Mouse (Mus musculus) liver, adult 2 months (tissue): ENCODE data around the gene Rims4. TPM values are rescaled to one million over a fixed set of nuclear protein-coding genes. Genes with fewer than 3 reads are reported as not detected.
A peak's percentile ranks its signal among the peaks of the same experiment; 100 is the strongest.

ENCODE experiments used
- DNase-seq: peaks from one replicate; pipeline ENCODE4 v3.0.0-alpha.2; 2011; ENCODE audit warnings: low read depth, low spot score; ENCODE audit errors: extremely low read depth
- H3K27ac ChIP-seq: fragments of 200-500 bp; replicated peaks from 2 replicates; pipeline ENCODE4 v1.5.1; 2012; ENCODE audit warnings: low read depth, mild to moderate bottlenecking, control low read depth, inconsistent platforms, low read length; ENCODE audit not compliant: insufficient read depth
- H3K27me3 ChIP-seq: fragments of 200-500 bp; 2 replicates; pipeline ENCODE4 v1.6.1; 2012; ENCODE audit warnings: mild to moderate bottlenecking, moderate library complexity, low read length, inconsistent platforms; ENCODE audit not compliant: control insufficient read depth, insufficient read depth
- H3K36me3 ChIP-seq: fragments of 200-500 bp; 2 replicates; pipeline ENCODE4 v1.6.1; 2012; ENCODE audit warnings: low read length, inconsistent platforms; ENCODE audit not compliant: control insufficient read depth, insufficient read depth
- H3K4me1 ChIP-seq: fragments of 200-500 bp; 2 replicates; pipeline ENCODE4 v1.6.1; 2011; ENCODE audit warnings: low read length; ENCODE audit not compliant: control insufficient read depth, insufficient read depth
- H3K4me3 ChIP-seq: fragments of 200-500 bp; 2 replicates; pipeline ENCODE4 v1.5.1; 2011; ENCODE audit warnings: low read depth, mild to moderate bottlenecking, control low read depth, low read length, moderate library complexity; ENCODE audit not compliant: insufficient read depth
- H3K79me2 ChIP-seq: fragments of 200-500 bp; 2 replicates; pipeline ENCODE4 v1.6.1; 2012; ENCODE audit warnings: inconsistent platforms, mild to moderate bottlenecking, low read length, moderate library complexity; ENCODE audit not compliant: control insufficient read depth, insufficient read depth
- H3K9ac ChIP-seq: fragments of 200-500 bp; 2 replicates; pipeline ENCODE4 v1.6.1; 2012; ENCODE audit warnings: low read depth, mild to moderate bottlenecking, control low read depth, inconsistent platforms, low read length
- CTCF ChIP-seq: fragments of 200-500 bp; IDR thresholded peaks from 2 replicates; pipeline ENCODE4 v1.5.1; 2011; ENCODE audit warnings: low read depth, low read length, control low read depth
- POLR2A ChIP-seq: fragments of 200-500 bp; IDR thresholded peaks from 2 replicates; pipeline ENCODE4 v1.6.1; 2011; ENCODE audit warnings: low read length, control low read depth; ENCODE audit not compliant: insufficient read depth; ENCODE audit errors: extremely low read depth
- WGBS: fragments of 180-500 bp; shearing (Covaris S2); methylation state at CpG from one replicate; pipeline ENCODE4 v1.1.7; 2018; 5-methylcytosine and 5-hydroxymethylcytosine counted together
- polyA plus RNA-seq: library from polyadenylated mRNA; depleted of rRNA; stranded (reverse); fragments of >200 nt; gene quantifications from 2 replicates; pipeline ENCODE4 v1.2.3, GENCODE M21; 2012; rRNA removed
- total RNA-seq: library from RNA; depleted of rRNA; stranded (reverse); fragments of >200 nt; gene quantifications from 2 replicates; pipeline ENCODE4 v1.2.3, GENCODE M21; 2014; rRNA removed

Gene Rims4
- total and polyA plus RNA-seq, 2 experiments, result 0.02 to 0.09 TPM

- Histone ChIP-seq H3K9ac (no peak overlapping the region), H3K4me1 (no peaks in the 10 kb centered on the region), H3K27me3 (no peaks in the 10 kb centered on the region), H3K4me3 (no peak overlapping the region), H3K36me3 (no peaks in the 10 kb centered on the region), H3K27ac (no peak overlapping the region), H3K79me2 (no peaks in the 10 kb centered on the region)
- no peak for TF ChIP-seq POLR2A
- no peak for TF ChIP-seq CTCF
- DNase-seq, result no peak
- WGBS, result 75% methylated on average over 1 of the region's 1 CpGs
These were observed 92.6 kb downstream of the Rims4 start for GRCm38 (mm10) chr2:163825861-163826260.

GRCm38 (mm10) chr2:163823771-163824170 lies 94.7 kb downstream of the Rims4 start:
- DNase-seq, result peak; percentile 74
- Histone ChIP-seq H3K9ac (no peak overlapping the region), H3K27me3 (no peaks in the 10 kb centered on the region), H3K4me1 (no peaks in the 10 kb centered on the region), H3K4me3 (no peak overlapping the region), H3K27ac (no peak overlapping the region), H3K79me2 (no peaks in the 10 kb centered on the region), H3K36me3 (no peaks in the 10 kb centered on the region)
- TF ChIP-seq CTCF (no peak), POLR2A (no peak)
- 24% methylated on average over 11 of the region's 11 CpGs for WGBS

DNA sequence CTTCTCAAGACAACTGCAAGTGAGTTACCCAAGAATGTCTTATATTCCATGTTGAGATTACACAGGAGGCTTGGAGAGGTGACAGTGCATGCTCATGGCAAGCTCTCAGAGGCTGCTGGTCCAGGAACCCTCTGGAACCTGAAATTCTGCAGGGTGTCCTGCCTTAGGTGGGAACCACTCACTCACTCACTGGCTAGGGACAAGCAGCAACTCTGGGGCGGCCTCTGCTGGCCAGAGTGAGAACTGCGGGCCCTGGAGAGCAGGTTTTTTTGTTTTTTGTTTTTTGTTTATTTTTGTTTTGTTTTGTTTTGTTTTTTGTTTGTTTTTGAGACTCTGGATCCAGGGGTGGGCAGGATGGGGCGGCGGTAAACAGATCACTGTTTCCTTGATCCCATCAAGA lies 95.2 kb downstream of the Rims4 start:
- no peak overlapping the region for H3K9ac ChIP-seq
- no peak overlapping the region for H3K27ac ChIP-seq
- WGBS, result 9% methylated on average over 4 of the region's 4 CpGs
- no peak for DNase-seq
- no peaks in the 10 kb centered on the region for H3K79me2 ChIP-seq
- H3K27me3 ChIP-seq, result no peaks in the 10 kb centered on the region
- no peaks in the 10 kb centered on the region for H3K4me1 ChIP-seq
- no peak for TF ChIP-seq POLR2A
- peak; percentile 90 for TF ChIP-seq CTCF
- H3K36me3 ChIP-seq, result no peaks in the 10 kb centered on the region
- H3K4me3 ChIP-seq, result no peak overlapping the region

DNA sequence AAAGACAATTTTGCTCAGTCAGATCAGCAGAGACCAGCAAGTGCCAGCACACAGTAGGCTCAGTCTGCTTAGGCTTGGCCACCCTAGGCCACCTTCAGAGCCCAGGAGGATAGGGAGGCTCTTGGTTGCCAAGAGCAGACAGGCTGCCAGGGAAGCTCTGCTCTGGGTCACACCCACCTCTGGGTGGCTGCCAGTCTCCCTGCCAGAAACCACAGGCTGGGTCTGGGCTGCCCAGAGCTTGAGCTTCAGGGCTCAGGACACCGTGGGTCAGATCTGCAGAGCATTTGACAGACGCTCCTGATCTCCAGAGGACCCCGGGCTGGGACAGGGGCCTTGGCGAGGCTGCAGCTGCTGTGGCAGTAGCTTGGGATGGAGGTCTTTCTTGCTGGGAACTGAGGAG lies 97.9 kb downstream of the Rims4 start, which contains the start of gene Ccn5:
TSS of gene Ccn5 (plus strand) at position 255 of the 400 bp plus-strand sequence.
- no peak within 1 kb of the TSS for H3K9ac ChIP-seq
- no peaks in the 10 kb centered on the region for H3K36me3 ChIP-seq
- no peaks in the 10 kb centered on the region for H3K27me3 ChIP-seq
- peak; percentile 71 for DNase-seq
- no peaks in the 10 kb centered on the region for H3K79me2 ChIP-seq
- H3K4me3 ChIP-seq, result no peak within 1 kb of the TSS
- no peaks in the 10 kb centered on the region for H3K4me1 ChIP-seq
- 43% methylated on average over 4 of the region's 4 CpGs for WGBS
- H3K27ac ChIP-seq, result no peak within 1 kb of the TSS
- TF ChIP-seq CTCF (no peak), POLR2A (no peak)

DNA sequence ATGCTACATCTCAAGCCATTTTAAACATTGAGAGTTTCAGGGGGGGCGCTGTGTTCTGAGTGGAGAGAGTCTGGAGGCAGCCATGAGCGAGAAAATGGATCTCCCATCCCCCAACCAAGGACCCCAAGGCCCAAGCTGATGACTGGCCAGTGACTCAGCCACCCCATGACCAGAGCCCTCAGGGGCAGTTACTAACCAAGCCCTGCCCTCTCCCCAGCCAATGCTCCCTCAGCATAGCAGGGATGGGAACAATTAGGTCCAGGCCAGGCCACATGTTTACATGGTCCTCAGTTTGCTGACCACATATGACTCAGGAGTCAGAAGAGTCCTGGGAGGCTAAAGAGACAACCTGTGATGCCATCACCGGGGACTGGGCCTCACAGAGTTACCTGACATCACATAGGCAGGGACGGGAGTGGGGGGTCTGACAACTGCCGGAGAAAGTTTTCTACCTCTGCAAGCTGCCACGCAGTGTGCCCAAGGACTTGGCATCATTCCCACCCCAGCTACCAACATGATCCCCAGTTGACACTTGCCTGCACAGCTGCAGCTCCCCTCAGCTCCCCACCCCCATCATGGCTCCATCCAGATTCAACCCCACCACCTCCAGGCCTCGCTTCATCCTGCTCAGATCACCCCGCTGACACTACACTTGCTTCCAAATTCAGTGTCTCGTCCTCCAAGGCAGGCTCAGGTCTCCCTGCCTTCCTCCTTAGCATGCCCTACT lies 103.6 kb downstream of the Rims4 start:
- Histone ChIP-seq H3K36me3 (no peaks in the 10 kb centered on the region), H3K79me2 (no peaks in the 10 kb centered on the region), H3K4me3 (no peak overlapping the region), H3K27me3 (no peaks in the 10 kb centered on the region), H3K4me1 (no peaks in the 10 kb centered on the region), H3K9ac (no peak overlapping the region), H3K27ac (no peak overlapping the region)
- no peak for TF ChIP-seq CTCF
- 93% methylated on average over 9 of the region's 9 CpGs for WGBS
- DNase-seq, result no peak

GRCm38 (mm10) chr2:163813077-163813476 lies 105.4 kb downstream of the Rims4 start:
- TF ChIP-seq POLR2A (no peak), CTCF (no peak)
- no peak overlapping the region for H3K4me3 ChIP-seq

More at GRCm38 (mm10) chr2:163813077-163813476, 105.4 kb downstream of the Rims4 start:
- Histone ChIP-seq H3K4me1 (no peaks in the 10 kb centered on the region), H3K27me3 (no peaks in the 10 kb centered on the region), H3K9ac (no peak overlapping the region), H3K27ac (no peak overlapping the region), H3K36me3 (no peaks in the 10 kb centered on the region), H3K79me2 (no peaks in the 10 kb centered on the region)
- 62% methylated on average over 5 of the region's 5 CpGs for WGBS
- no peak for DNase-seq

Other genes starting within 250 kb of the Rims4 start
- gene Ada, start 168.4 kb downstream of the Rims4 start, total RNA-seq, result 1.9 TPM in 2 replicates
- gene Ada, start 168.4 kb downstream of the Rims4 start, polyA plus RNA-seq, result 0.73 and 0.80 TPM in 2 replicates
- 0.07 and 0.09 TPM in 2 replicates for gene Ccn5, start 97.8 kb downstream of the Rims4 start, total RNA-seq
- gene Ccn5, start 97.8 kb downstream of the Rims4 start, polyA plus RNA-seq, result 0.21 and 0.23 TPM in 2 replicates
- not detected in 2 replicates for gene Kcnk15, start 65.0 kb downstream of the Rims4 start, total RNA-seq
- gene Kcnk15, start 65.0 kb downstream of the Rims4 start, polyA plus RNA-seq, result not detected in 2 replicates
- gene Ywhab, start 76.3 kb upstream of the Rims4 start, total RNA-seq, result 36.3 and 42.6 TPM in 2 replicates
- gene Ywhab, start 76.3 kb upstream of the Rims4 start, polyA plus RNA-seq, result 16.9 and 17.2 TPM in 2 replicates
- gene Pabpc1l, start 106.8 kb upstream of the Rims4 start, total RNA-seq, result under 0.01 TPM in 1 of 2 replicates, not detected in the other
- not detected in 2 replicates for gene Pabpc1l, start 106.8 kb upstream of the Rims4 start, polyA plus RNA-seq
- 10.1 and 13.9 TPM in 2 replicates for gene Stk4, start 151.6 kb upstream of the Rims4 start, total RNA-seq
- gene Stk4, start 151.6 kb upstream of the Rims4 start, polyA plus RNA-seq, result 4.7 and 6.3 TPM in 2 replicates
- gene Tomm34, start 152.5 kb upstream of the Rims4 start, total RNA-seq, result 6.0 and 7.4 TPM in 2 replicates
- 11.5 and 13.8 TPM in 2 replicates for gene Tomm34, start 152.5 kb upstream of the Rims4 start, polyA plus RNA-seq